Comparison of ENCODE assay signal across 11 mouse cellular contexts in genomic region chr4:134160071-134160470, GRCm38 (mm10). TPM values are rescaled to one million over a fixed set of nuclear protein-coding genes. Genes with fewer than 3 reads are reported as not detected.
DNase-seq lines count a peak whose midpoint lies in the region; ATAC-seq and TF ChIP-seq lines count a peak whose summit lies in the region.
"Not testable (repeated sequence)": the region's sequence is repeated elsewhere in the genome, so short reads cannot be mapped to it uniquely, and the experiment has no call there.
"Had no signal": no experiment of that assay in that cellular context is flagged by ENCODE, and none has a peak within 500 bp of the region (broad histone marks: within the 10 kb centered on the region; RNA-seq: fewer than 3 reads in every experiment).

No protein-coding gene starts in this region.

- peak overlapping the region; percentile 53 for H3K4me3 ChIP-seq in forebrain, embryonic 16.5 days (replicated peaks; ENCODE audit: low read length)
- H3K4me3 ChIP-seq in liver, embryonic 14.5 days (ENCODE audit: insufficient read depth in 1 of 2, low read depth in 2 of 2, low read length in 2 of 2) = peak overlapping the region; percentile 63 to 89
- H3K4me3 ChIP-seq in stomach, embryonic 15.5 days (replicated peaks) = peak overlapping the region; percentile 58

- not testable (repeated sequence) for H3K9me3 ChIP-seq in forebrain, embryonic 16.5 days (ENCODE audit: control insufficient read depth, low read length); liver, embryonic 14.5 days (ENCODE audit: control insufficient read depth, low read length); stomach, embryonic 15.5 days

- intact Hi-C loops in heart, postnatal 25 days (cut with DNase I) = not testable (repeated sequence)

- 0 out of 2 replicates have a peak overlapping the region, but pooled peaks have one; percentile 37 for H3K9ac ChIP-seq in forebrain, embryonic 16.5 days (replicated peaks; ENCODE audit: low read depth, low read length)
- peak overlapping the region; percentile 71 for H3K9ac ChIP-seq in liver, embryonic 14.5 days (replicated peaks)
- H3K9ac ChIP-seq in stomach, embryonic 15.5 days = not testable (repeated sequence)

- H3K27ac ChIP-seq in forebrain, embryonic 16.5 days (ENCODE audit: low read length); liver, embryonic 14.5 days: not testable (repeated sequence)
- 0 out of 2 replicates have a peak overlapping the region, but pooled peaks have one; percentile 51 for H3K27ac ChIP-seq in stomach, embryonic 15.5 days

- WGBS in forebrain, embryonic 16.5 days = 7% methylated on average over 25 of the region's 30 CpGs
- 10% methylated on average over 30 of the region's 30 CpGs for WGBS in liver, embryonic 14.5 days (ENCODE audit: insufficient replicate concordance)
- 8% methylated on average over 30 of the region's 30 CpGs for WGBS in stomach, embryonic 15.5 days

- not testable (repeated sequence) for H3K27me3 ChIP-seq in forebrain, embryonic 16.5 days (replicated peaks; ENCODE audit: control insufficient read depth, insufficient read depth, low read length); liver, embryonic 14.5 days (ENCODE audit: control insufficient read depth, insufficient read depth, low read length); stomach, embryonic 15.5 days (replicated peaks)

- not testable (repeated sequence) for H3K4me1 ChIP-seq in forebrain, embryonic 16.5 days (replicated peaks; ENCODE audit: control insufficient read depth, insufficient read depth, low read length); liver, embryonic 14.5 days (replicated peaks; ENCODE audit: control insufficient read depth in 2 of 2, insufficient read depth in 2 of 2, low read length in 1 of 2); stomach, embryonic 15.5 days

- not testable (repeated sequence) for TF ChIP-seq EP300 in liver, embryonic 14.5 days (IDR thresholded peaks at IDR 0.05; ENCODE audit: low read depth)

- TF ChIP-seq CTCF in liver, embryonic 14.5 days (IDR thresholded peaks at IDR 0.05; ENCODE audit: low read depth) = not testable (repeated sequence)

- H3K4me2 ChIP-seq in forebrain, embryonic 16.5 days (ENCODE audit: low read length) = peak overlapping the region; percentile 52
- peak overlapping the region; percentile 51 for H3K4me2 ChIP-seq in liver, embryonic 14.5 days (ENCODE audit: low read depth)
- H3K4me2 ChIP-seq in stomach, embryonic 15.5 days = peak overlapping the region; percentile 44

- peak; percentile 59 for DNase-seq in 416B (ENCODE audit: low read depth)
- peak; percentile 38 for DNase-seq in cerebellum, adult 9-10 months
- peak; percentile 35 for DNase-seq in heart, postnatal 25 days (ENCODE audit: low spot score)
- DNase-seq in kidney, postnatal 10 days = peak; percentile 49
- DNase-seq in liver, embryonic 14.5 days (ENCODE audit: low read depth in 3 of 3, low spot score in 3 of 3) = peak in 1 of 3 experiments; percentile 26
- peak; percentile 75 for DNase-seq in naive thymus-derived CD4-positive, alpha-beta T cell, adult 2 months (ENCODE audit: low read depth)

- ATAC-seq in forebrain, embryonic 16.5 days; liver, embryonic 14.5 days (ENCODE audit: insufficient read depth); stomach, embryonic 15.5 days (ENCODE audit: insufficient read depth, low FRiP score, low read depth): not testable (repeated sequence)

- H3K36me3 ChIP-seq in forebrain, embryonic 16.5 days (ENCODE audit: control insufficient read depth, insufficient read depth); liver, embryonic 14.5 days (replicated peaks; ENCODE audit: control insufficient read depth, insufficient read depth, low read depth); stomach, embryonic 15.5 days: not testable (repeated sequence)

RNA-seq across cellular contexts. Expression of gene Cep85, which starts 26.8 kb away (rescaled TPM):
- 20.1 and 21.5 TPM in 2 replicates for polyA plus RNA-seq in forebrain, embryonic 16.5 days (2015; fragmentation: Nextera tagmentation; extraction: Ambion mirVana)
- 10 to 100 TPM; 45.4 to 46.9 TPM for total RNA-seq in heart, postnatal 25 days (2021)
- polyA plus RNA-seq in liver, embryonic 14.5 days (2012; rRNA removed) = 14.2 and 16.9 TPM in 2 replicates
- polyA plus RNA-seq in liver, embryonic 14.5 days (2014; fragmentation: Nextera tagmentation; extraction: Ambion mirVana) = 30.2 and 35.2 TPM in 2 replicates
- polyA plus RNA-seq in stomach, embryonic 15.5 days (2015; fragmentation: Nextera tagmentation; extraction: Ambion mirVana) = 83.0 and 84.0 TPM in 2 replicates

RNA-seq across cellular contexts. Expression of gene Sh3bgrl3, which starts 31.5 kb away (rescaled TPM):
- 321 and 354 TPM in 2 replicates for polyA plus RNA-seq in forebrain, embryonic 16.5 days (2015; fragmentation: Nextera tagmentation; extraction: Ambion mirVana)
- total RNA-seq in heart, postnatal 25 days (2021) = 10 to 100 TPM; 38.8 to 41.8 TPM
- 70.8 and 79.9 TPM in 2 replicates for polyA plus RNA-seq in liver, embryonic 14.5 days (2012; rRNA removed)
- polyA plus RNA-seq in liver, embryonic 14.5 days (2014; fragmentation: Nextera tagmentation; extraction: Ambion mirVana) = 142 and 153 TPM in 2 replicates
- 363 and 395 TPM in 2 replicates for polyA plus RNA-seq in stomach, embryonic 15.5 days (2015; fragmentation: Nextera tagmentation; extraction: Ambion mirVana)

RNA-seq across cellular contexts. Expression of gene Gm7534, which starts 42.7 kb away (rescaled TPM):
- polyA plus RNA-seq in forebrain, embryonic 16.5 days (2015; fragmentation: Nextera tagmentation; extraction: Ambion mirVana) = not detected in 2 replicates
- total RNA-seq in heart, postnatal 25 days (2021) = not detected
- polyA plus RNA-seq in liver, embryonic 14.5 days (2012; rRNA removed) = not detected in 2 replicates
- polyA plus RNA-seq in liver, embryonic 14.5 days (2014; fragmentation: Nextera tagmentation; extraction: Ambion mirVana) = not detected in 2 replicates
- not detected in 2 replicates for polyA plus RNA-seq in stomach, embryonic 15.5 days (2015; fragmentation: Nextera tagmentation; extraction: Ambion mirVana)
- total RNA-seq: adrenal gland, postnatal 4 days; hematopoietic stem cell, adult 5-6 weeks; neutrophil, adult 5-6 weeks had no signal

RNA-seq across cellular contexts. Expression of gene Ubxn11, which starts 57.7 kb away (rescaled TPM):
- polyA plus RNA-seq in forebrain, embryonic 16.5 days (2015; fragmentation: Nextera tagmentation; extraction: Ambion mirVana) = 13.3 and 13.6 TPM in 2 replicates
- total RNA-seq in heart, postnatal 25 days (2021) = 1 to 10 TPM; 1.1 to 1.5 TPM
- 1.4 TPM in 2 replicates for polyA plus RNA-seq in liver, embryonic 14.5 days (2012; rRNA removed)
- 2.0 and 3.7 TPM in 2 replicates for polyA plus RNA-seq in liver, embryonic 14.5 days (2014; fragmentation: Nextera tagmentation; extraction: Ambion mirVana)
- 4.3 and 5.7 TPM in 2 replicates for polyA plus RNA-seq in stomach, embryonic 15.5 days (2015; fragmentation: Nextera tagmentation; extraction: Ambion mirVana)
